Mouse (Mus musculus) gastrocnemius, adult 8-10 months (tissue): ENCODE data around the gene Jak2. TPM values are rescaled to one million over a fixed set of nuclear protein-coding genes. Genes with fewer than 3 reads are reported as not detected.
A peak's percentile ranks its signal among the peaks of the same experiment; 100 is the strongest.

Experiments
- DNase-seq, 2 experiments: peaks; one replicate each; pipeline ENCODE4 v3.0.0; 2022; ENCODE audit warnings: low spot score in 2 of 2
- total RNA-seq, 4 experiments: library from RNA; stranded (reverse); gene quantifications; 2 replicates each; pipeline ENCODE4 v1.2.4; 2022

The Jak2 gene
- total RNA-seq, 4 experiments from 2014 or later: 20.4 to 28.3 (median 24.3) TPM

DNA sequence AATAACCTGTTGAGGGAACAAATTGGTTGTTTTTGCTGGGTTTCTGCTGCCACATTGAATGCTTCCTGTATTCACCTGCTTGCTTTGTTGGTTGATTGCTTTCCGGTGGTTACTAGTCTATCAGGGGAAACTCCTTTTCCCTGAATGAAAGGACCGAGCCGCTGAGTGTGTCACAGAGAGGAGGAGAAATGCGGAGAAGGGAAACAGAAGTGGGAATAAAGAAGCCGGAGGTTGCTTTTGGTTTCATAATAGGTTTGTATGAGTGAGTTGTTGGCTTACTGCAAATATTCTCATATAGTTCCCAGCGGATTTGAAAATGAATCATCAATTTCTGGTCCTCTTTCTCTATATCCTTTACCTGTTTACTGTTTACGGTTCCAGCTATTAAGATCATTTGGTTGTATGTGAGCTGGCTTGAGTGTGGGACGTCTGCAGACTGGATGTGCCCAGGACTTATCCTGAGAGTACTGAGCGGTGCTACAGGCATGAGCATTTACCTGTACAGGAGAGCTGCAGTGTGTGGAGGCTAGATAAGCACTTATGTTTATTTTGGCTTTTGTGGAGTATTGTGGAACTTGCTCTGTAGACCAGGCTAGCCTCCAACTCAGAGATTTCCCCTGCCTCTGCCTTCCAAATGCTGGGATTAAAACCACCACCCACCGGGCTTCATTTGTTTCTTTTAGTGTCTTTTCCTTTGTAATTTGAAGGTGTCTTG is 1.4 kb downstream of the Jak2 start:
- DNase-seq: no peak

DNA sequence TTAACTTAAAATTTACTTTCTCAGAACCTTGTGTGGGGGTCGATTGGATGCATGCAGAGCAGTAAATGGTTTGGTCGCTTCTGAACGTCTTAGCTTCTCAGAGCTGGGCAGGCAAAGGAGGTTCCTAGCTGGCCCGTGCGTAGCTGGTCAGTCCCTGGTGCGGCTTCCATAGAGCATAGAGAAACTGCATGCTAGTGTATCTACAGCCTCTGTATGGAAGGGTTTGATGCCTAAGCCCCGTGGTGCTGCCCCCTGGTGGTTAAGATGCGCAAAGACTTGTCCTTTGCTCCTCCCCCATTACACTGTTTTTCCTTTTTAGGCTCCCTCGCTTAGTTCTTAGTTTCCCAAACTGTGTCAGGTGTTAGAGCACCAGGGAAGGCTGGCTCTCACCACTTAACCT is 2.1 kb downstream of the Jak2 start:
- peak; percentile 68 to 79 for DNase-seq

DNA sequence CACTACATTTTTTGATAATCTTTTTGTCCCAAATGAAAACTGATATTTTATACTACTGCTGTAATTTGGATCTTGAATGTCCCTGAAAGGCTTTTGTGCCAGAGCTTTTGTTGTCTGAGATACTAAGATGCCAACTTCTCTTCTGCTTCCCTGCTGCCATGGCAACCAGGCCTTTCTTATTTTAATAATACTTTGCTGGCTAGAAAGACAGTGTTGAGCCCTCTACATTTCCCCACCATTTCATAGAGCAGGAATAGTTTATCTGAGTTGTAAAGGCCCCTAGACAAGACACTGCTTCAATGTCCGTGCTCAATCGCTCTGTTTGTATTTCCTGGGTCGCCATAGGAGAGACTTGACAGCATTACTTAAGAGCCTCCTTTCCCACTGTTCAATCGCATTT is 3.0 kb downstream of the Jak2 start:
- DNase-seq: no peak

DNA sequence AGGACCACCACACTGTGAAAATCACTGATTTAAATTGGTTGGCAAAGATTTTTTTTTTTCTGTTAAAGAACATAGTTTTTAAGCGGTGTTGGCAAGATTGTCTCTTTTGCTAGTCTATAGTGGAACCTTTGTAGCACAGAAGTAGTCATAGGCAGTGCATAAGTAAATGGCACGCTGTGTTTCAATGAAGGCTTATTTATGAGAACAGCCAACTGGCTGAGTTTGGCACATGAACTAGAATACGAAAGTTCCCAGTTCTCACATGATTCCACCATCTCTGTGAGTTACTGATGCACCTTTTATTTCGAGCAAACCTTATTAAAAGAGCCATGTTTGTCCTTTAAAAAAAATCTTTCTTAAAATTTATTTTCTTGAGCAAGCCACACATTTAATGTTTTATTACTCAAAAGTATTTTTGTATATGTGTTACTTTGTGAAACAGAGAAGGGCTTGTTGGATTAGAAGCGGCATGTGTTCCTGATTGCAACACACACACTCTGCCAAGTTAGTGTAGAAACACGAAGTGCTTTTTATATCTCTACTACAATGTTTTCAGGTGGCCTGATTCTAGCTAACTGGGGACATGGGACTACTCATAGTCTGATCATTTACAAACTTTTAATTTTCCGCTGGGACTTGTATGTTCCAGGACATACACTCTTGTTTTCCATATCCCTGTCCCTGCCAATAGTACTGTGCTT is 3.8 kb downstream of the Jak2 start:
- no peak for DNase-seq

DNA sequence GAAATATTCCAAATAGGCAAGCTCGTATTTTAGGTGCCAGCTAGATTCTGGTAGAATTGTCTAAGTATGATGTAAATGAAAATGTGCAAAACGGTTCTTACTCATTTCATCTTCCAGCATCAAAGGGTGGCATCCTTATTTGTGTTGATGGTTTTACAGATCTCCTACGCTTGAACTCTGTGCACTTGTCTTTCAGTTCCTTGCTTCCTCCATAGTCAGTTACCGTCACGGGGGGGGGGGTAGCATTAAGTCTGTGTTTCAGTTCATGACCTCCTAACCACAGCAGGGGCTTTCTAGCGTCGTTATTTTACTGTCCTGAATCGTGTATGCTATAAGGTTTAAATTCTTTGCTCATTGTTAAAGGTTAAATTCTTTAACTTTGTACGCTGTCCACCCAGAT is 10.0 kb downstream of the Jak2 start:
- DNase-seq: no peak

DNA sequence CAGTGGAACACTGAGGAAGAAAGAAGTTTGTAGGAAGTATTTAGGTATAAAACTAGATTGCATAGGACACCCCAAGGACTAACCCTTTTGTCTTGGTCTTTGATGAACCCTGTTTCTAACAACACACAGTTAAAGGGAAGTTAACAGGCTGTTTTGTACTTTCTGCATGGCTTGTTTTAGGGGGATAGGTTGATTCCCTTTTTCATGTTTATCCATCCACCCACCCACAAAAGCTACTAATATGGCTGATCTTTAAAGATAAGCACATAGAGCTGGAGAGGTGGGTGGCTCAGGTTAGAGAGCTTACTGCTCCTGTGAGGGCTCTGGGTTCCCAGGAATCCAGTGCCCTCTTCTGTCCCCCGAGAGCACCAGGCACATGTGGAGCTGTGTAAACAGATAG is 11.9 kb downstream of the Jak2 start:
- no peak for DNase-seq

DNA sequence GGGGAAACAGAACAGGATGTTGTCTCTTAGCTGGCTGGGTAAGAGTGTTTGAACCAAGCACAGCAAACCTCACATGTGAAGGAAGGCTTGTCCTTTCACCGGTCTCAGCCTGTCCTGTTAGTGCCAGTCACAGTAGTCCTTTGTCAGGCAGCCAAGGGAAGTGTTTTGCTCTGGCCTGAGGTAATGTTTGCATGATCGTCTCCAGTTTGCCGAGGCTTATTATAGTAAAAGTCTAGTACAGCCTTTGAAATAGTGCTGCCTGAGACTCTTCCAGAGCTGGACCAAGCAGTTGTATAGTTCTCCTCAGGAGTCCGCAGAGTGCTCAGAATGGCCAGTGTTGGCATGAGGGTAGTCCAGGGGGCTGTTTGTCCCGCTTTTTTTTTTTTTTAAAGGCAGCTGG is 13.9 kb downstream of the Jak2 start:
- peak; percentile 62 to 70 for DNase-seq

DNA sequence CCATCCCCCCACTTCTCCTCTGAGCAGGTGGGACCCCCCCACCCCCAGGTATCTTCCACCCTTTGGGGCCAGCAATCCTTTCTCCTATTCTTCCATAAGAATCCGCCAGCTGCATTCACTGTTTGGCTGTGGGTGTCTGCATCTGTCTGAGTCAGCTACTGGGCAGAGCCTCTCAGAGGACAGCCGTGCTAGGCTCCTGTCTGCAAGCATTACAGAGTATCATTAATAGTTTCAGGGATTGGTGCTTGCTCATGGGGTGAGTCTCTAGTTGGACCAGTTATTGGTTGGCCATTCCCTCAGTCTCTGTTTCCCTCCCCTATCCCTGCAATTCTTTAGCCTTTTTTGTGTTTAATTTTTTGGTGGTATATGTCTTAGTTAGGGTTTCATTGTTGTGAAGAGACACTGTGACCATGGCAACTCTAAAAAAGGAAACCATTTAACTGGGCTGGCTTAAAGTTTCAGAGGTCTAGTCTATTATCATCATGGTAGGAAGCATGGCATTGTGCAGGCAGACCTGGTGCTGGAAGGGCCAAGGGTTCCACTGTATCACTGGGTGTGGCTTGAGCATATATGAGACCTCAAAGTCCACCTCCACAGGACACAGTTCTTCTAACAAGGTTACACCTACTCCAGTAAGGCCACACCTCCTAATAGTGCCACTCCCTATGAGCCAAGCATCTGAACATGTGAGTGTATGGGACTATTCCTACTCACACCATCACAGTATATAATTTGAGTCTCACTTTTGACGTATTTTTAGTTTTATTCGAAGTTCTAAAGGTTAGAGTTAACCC is 15.6 kb downstream of the Jak2 start:
- DNase-seq: no peak

DNA sequence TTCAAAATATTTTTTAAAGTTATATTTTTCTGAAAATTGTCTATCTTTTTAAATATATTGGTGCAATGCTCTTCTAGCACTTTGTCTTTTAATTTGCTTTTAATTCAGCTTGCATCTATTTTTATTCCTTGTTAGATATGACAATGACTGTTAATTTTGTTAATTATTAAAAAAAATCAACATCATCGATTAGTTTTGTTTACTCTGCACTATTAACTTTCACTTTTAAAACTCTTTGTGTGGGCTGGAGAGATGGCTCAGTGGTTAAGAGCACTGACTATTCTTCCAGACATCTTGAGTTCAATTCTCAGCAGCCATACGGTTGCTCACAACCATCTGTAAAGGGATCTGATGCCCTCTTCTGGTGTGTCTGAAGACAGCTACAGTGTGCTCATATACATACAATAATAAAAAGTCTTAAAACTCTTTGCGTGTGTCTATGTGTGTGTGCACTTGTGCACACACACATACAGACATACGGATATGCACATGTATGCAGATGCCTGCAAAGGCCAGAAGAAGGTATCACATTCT is 17.2 kb downstream of the Jak2 start:
- DNase-seq: no peak

DNA sequence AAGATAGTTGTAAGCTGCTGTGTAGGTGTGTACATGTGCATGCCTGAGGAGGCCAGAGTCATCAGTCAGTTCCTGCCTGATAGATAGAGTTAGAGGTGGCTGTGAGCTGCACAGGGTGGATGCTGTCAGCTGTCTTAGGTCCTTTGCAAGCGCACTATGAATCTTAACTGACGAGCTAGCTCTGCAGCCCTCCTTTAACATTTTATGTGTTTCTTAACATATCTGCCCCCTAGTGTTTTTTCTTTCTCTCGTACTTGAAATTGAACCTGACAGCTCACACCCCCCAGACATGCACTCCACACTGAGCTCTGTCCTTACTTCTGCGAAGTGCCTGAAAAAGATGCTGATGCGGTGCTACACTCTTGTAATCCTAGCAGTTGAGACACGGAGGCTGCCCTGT is 18.6 kb downstream of the Jak2 start:
- DNase-seq: peak in 1 of 2 experiments; percentile 22

DNA sequence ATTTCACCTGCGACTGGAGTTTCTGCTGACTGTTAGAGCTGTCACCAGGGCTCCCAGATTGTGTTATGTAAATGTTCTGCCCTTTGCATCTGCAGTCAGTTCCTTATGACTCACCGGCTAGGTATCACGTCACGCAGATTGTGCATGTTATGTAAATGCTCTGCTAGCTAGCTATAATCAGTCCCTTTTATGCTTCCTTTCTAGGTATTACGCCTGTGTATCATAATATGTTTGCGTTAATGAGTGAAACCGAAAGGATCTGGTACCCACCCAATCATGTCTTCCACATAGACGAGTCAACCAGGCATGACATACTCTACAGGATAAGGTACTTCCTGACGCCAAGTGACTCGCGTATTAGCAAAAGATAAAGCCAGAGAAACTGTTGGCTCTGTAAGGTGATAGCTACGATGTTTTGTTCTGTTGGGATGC is 19.5 kb downstream of the Jak2 start:
- no peak for DNase-seq

DNA sequence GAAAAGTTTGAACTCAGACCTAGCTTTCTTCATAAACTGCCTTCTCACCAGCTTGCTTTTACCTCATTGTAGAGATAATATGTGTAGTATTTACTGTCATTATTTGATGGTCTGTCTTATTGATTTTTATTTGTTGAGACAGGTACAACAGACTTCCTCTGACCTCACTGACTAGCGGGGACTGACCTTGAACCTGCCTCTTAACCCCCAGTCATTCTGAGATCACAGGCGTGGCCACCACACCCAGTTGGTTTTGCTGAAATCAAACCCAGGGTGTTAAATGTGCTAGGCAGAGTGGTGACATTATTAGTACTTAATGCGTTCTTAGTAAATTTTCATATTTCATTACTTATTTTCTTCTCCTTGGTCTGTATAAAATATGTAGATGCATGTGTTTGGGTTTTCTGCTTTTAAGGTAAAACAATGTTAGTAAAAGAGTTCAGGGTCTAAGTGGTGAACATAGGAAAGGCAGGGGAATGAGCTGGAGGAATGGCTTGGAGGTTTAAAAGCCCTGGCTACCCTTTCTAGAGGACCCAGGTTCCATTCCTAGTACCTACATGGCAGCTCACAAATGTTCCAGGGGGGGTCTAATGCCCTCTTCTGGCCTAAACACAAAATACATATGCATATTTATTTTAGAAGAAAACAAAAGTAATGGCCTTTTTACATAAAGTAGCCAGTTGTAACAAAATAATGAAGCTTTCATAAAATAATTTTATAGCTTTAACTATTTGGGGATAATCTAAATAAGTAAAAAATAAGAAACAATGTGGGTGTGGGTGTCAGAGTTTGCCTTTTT is 20.6 kb downstream of the Jak2 start:
- no peak for DNase-seq

DNA sequence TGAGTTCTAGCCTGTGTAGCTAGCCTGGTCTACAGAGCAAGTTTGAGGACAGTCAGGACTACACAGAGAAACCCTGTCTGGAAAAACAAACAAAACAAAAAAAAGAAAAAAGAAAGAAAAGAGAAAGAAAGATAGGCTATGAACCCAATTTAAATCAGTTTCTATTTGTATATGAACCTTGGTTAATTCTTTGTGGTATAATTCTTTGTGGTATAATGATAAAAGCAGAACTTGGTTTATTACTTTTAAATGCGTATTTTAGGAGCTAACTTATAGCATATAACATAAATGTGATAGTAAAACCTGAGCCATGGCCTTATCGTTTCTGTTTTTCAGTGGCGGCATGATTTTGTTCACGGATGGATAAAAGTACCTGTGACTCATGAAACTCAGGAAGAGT is 24.8 kb downstream of the Jak2 start:
- DNase-seq: no peak

DNA sequence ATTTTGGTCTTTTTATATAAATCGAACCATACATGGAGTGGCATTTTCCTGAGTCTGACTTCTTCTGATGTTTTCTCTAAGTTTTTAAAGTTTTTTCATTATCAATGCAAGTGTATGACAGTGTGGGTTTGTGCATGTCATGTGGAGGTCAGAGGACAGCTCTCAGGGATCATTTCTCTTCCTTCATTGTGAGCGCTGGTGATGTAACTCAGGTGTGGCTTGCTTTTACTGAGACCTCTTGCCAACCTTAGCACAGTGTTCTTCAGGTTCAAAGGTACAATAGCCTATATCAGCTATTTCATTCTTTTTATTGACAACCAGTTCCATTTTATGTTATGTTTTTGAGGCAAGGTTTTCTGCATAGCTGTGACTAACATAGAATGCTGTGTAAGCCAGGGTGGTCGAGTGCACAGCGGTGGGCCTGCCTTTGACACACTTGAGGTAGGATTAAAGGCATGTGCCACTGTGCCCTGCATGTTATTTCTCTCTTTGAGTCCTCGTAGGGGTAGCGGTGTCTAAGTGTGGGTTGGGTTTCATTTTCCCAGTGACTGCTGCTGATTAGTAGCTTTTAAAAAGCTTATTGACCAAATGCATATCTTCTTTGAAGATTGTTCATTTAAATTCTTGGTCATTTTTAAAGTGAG is 27.4 kb downstream of the Jak2 start:
- DNase-seq: no peak

DNA sequence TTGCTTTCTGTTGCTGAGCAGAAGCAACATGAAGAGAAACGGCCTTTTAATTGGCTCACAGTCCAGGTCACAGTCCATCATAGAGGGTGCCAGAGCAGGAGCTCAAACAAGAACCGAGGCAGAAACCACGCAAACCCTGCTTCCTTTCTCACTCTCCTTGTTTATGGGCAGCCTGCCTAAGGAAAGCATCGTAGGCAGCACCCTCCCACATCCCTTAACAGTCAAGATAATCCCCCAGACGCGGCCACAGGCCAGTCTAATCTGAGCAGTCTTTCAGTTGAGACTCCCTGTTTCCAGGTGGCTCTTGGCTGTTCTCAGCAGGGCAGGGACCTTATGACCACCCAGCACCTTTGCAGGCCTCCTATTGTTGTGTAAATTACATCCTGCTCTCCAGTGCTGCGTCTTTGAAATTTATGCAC is 33.8 kb downstream of the Jak2 start:
- no peak for DNase-seq

DNA sequence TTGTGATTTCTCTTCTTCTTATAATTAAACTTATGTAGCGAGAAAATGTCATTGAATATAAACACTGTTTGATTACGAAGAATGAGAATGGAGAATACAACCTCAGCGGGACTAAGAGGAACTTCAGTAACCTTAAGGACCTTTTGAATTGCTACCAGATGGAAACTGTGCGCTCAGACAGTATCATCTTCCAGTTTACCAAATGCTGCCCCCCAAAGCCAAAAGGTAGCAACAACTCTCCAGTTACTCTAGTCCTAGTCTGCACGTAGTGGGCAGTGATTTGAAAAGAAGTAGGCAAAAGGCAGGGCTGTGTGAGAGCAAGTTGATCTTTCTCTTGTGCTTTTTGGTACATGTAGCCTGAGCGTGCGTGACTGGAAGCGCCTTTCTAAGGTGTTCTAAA is 36.2 kb downstream of the Jak2 start:
- no peak for DNase-seq

DNA sequence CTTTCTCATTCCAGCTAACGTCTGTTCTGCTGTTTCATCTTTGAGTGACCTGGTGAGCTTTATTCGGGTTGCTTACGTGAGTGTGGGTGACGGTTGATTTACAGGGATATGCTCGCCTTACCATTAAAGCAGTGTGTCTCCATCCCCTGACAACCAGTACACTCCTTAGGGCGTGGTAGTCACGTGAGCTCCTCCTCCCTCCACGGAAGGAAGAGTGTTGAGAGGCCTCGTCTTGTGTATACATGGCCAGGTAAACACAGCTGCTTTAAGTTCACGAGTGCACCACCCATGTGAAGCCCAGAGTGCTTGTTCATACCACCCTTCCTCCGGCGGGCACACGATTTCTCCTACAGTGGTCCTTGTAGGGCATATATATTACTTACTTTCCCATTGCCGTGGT is 39.9 kb downstream of the Jak2 start:
- DNase-seq: no peak

DNA sequence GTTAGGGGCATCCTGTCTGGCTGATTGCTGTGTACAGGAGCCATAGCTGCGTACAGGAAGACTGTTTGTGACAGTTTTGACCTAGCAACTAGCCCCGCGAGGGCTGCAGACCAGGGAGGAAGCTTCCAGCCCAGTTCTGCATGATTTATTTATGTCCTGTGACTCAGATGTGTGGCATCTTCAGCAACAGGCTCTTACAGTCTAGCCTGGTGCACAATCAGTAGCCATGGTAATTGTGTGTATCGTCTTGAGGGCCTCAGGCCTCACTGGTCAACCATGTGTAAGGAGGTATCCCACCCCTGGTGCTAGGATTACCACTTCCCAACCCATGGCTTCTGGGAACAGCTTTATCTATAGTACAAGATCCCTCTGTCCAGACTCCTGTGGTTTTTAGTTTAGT is 40.9 kb downstream of the Jak2 start:
- DNase-seq: no peak

DNA sequence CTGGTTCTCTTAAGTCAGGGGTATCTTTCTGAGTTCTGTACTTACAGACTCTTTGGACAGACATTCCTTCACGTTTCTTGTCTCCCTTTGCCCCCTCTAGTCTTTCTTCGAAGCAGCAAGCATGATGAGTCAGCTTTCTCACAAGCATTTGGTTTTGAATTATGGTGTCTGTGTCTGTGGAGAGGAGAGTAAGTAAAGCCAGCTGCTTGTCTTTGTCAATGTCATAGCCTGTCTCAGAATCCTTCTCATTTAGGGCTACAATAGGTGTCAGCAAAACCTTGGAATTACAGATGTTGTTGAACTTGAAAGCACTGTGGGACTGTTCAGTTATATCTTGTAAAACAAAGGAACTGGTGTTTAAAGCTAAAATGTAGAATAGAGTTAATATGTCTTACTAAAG is 43.1 kb downstream of the Jak2 start:
- DNase-seq: no peak

DNA sequence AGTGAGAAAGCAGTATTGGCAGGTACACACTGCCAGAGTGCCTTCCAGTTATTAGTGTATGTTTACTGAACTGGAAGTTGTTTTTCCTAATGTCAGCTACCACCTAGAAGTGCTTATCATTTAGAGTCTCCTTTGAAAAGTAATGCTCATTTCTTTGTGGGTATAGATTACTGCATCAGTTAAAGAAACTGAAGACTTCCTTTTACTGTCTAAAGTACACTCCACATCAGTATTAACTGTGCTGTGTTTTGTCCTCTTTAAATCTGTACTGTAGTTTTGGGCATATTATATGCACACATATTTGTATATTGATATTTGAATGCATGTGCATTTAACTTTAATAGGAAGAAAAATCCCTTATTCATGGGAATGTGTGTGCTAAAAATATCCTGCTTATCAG is 44.5 kb downstream of the Jak2 start:
- DNase-seq: no peak

DNA sequence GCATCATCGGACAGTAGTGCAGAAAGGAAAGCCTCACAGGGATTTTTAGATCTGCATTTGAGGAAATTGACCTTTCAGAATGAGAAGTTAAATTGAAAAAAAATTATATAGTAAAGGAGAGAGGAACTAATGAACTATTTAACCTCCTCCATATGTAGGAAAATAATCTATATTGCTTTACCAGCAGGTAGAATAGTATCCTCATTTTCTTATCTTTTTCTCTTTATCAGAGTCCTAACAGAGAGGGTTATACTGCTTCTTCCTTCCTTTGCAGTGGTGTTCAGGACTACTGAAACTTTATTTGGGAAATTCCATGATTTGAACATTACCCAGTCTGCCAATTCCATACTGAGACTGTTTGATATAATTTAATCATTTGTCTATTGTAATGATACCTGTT is 45.7 kb downstream of the Jak2 start:
- no peak for DNase-seq
